Mouse (Mus musculus): ENCODE data around the gene Mknk2. TPM values are rescaled to one million over a fixed set of nuclear protein-coding genes. Genes with fewer than 3 reads are reported as not detected.

The Mknk2 gene
- total and polyA plus RNA-seq, 2 experiments: 87.0 to 88.6 TPM

DNA sequence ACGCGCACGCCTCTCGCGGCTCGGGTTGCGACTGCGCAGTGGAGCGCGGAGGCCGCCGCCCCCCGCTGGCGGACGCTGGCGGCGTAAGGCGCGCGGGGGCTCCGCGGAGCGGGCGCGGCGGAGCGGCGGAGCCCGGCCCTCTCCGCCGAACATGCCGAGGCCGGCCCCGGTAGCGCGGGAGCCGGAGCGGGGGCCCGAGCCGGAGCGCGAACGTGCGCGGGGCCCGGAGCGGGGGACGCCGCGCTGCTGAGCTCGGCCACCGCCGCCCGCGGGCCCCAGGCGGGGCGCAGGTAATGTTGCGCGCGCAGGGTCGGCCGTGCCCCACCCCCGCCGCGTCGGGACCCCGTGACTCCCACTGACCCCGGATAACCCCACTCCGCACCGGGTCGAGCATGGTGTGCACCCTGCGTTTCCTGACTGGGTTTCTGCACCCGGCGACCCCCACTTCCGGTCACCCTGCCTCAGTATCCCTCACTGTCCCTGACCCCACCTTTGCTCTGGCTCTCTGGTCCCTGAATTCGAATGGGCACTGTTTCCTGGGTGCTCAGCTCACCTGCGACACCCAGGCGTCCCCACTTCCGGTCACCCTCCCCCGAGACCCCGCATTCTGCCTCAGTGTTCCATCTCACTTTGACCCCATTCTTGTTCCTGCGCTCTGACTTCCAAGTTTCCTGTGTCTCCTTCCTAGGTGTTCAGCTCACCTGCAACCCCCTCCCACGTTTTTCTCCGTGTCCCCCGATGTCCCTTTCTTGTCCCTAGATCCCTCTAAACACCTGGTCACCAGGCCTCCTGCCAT lies 55.1 kb downstream of the Mknk2 start, which contains the start of gene Csnk1g2:
TSS of gene Csnk1g2 (plus strand) at position 178 of the 796 bp plus-strand sequence.
- Histone ChIP-seq H3K27ac (replicated peaks; ENCODE audit: insufficient read depth, low read depth, low read length) (peak within 1 kb of the TSS; percentile 80), H3K4me3 (ENCODE audit: insufficient read depth, low read depth, low read length) (peak within 1 kb of the TSS; percentile 78), H3K36me3 (ENCODE audit: control insufficient read depth, insufficient read depth, low read length) (no peaks in the 10 kb centered on the region), H3K27me3 (ENCODE audit: control insufficient read depth, insufficient read depth, low read length) (no peaks in the 10 kb centered on the region), H3K9ac (ENCODE audit: low read depth, low read length) (peak within 1 kb of the TSS; percentile 88), H3K4me1 (ENCODE audit: control insufficient read depth, insufficient read depth, low read length) (peaks cover 35% of the 10 kb centered on the region), H3K79me2 (ENCODE audit: control insufficient read depth, insufficient read depth, low read length) (peaks cover 46% of the 10 kb centered on the region)
- DNase-seq (ENCODE audit: extremely low read depth, low read depth, low spot score): no peak
- under 1% methylated on average over 82 of the region's 85 CpGs for WGBS
- no peak for TF ChIP-seq CTCF (IDR thresholded peaks at IDR 0.05; ENCODE audit: low read depth, low read length)
- 0 out of 2 replicates have a peak, but pooled peaks have one; percentile 58 for TF ChIP-seq POLR2A (IDR thresholded peaks at IDR 0.05; ENCODE audit: extremely low read depth, insufficient read depth, low read length)

DNA sequence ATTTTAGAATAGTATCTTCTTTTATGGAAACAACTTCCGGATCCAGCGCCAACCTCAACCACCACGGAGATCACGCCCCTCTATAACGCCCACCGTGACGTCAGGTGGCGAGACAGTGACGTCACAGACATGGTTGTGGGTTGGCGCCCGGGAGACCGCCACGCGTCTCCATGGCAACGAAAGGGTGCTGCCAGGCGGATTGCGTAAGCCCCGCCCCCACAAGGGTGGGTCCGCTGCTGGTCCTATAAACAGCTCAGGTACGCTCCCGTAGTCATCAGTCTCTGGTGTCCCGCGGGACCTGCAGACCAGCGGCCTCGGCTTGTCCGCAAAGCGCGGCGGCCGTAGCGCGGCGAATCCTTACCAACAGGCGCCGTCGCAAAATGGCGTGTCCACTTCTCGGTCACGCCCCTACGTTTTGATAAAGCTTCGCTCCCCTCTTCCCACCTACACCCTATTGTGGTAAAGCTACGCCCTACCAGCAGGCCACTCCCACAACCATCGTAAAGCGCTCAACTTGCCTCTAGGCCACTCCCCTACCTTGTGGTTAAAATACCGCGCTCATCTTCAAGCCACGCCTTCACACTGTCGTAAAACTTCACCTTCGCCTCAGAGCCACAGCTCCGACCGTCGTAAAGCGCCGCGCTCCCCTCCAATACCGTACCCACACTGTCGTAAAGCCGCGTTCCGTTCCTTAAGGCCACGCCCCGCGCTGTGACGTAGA lies 55.8 kb downstream of the Mknk2 start:
- TF ChIP-seq POLR2A (IDR thresholded peaks at IDR 0.05; ENCODE audit: extremely low read depth, insufficient read depth, low read length) (peak; percentile 92), CTCF (IDR thresholded peaks at IDR 0.05; ENCODE audit: low read depth, low read length) (no peak)
- Histone ChIP-seq H3K36me3 (ENCODE audit: control insufficient read depth, insufficient read depth, low read length) (no peaks in the 10 kb centered on the region), H3K27me3 (ENCODE audit: control insufficient read depth, insufficient read depth, low read length) (no peaks in the 10 kb centered on the region), H3K4me1 (ENCODE audit: control insufficient read depth, insufficient read depth, low read length) (peaks cover 30% of the 10 kb centered on the region), H3K4me3 (ENCODE audit: insufficient read depth, low read depth, low read length) (peak overlapping the region; percentile 64), H3K27ac (replicated peaks; ENCODE audit: insufficient read depth, low read depth, low read length) (peak overlapping the region; percentile 80), H3K9ac (ENCODE audit: low read depth, low read length) (peak overlapping the region; percentile 63), H3K79me2 (ENCODE audit: control insufficient read depth, insufficient read depth, low read length) (peaks cover 38% of the 10 kb centered on the region)
- peak; percentile 100 for DNase-seq (ENCODE audit: extremely low read depth, low read depth, low spot score)
- under 1% methylated on average over 64 of the region's 64 CpGs for WGBS

DNA sequence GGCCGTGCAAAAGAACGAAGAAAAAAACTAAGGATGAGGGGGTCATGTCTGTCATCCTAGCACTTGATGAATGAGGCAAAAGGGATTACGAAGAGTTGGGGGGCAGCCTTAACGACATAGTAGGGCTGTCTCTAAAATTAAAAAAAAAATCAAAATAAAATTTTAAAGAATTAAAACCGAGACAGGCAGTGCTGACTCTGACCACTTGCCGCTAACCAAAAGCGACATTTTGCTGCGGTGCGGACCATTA lies 56.3 kb downstream of the Mknk2 start:
- WGBS: 6% methylated on average over 9 of the region's 9 CpGs
- peak overlapping the region; percentile 64 for H3K4me3 ChIP-seq (ENCODE audit: insufficient read depth, low read depth, low read length)
- peak overlapping the region; percentile 46 for H3K9ac ChIP-seq (ENCODE audit: low read depth, low read length)

DNA sequence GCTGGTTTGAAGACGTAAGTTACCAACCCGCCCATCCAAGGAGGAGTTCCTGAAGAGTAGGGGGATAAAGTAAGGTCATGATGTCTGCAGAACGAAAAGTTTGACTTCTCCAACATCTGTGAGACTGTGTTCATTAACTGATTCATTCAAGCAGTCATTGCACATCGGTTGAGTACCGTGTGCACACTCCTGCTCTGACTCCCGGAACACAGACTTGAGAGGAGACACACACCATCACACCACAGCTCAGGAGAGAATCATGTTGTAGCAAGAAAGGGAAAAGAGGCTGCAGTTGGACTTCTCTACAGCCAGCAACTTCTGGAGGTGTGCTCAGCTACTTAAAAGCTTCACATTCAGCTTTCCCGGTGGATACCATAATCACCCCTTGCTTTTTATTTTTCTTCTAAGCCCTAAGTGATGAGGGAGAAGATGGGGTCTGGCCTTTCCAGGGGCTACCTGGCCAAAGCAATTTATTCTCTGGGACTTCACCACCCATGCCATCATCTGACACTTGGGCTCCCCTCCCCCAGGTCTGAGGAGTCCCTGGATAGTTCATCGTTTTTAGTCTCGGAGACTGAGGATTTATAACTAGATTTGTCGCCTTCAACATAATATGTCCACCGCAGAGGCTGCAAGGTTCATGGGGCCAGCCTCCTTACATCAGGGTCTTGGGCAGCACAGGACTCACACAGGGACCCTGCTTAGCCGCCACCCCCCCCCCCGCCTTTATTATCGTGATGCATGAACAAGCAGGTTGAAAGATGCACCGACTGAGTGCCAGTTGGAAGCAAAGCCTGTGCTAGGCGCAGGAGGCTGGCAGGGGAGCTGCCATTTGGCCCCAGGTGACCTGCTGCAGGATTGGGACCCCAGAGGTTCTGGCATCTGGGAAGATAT lies 56.9 kb downstream of the Mknk2 start:
- no peaks in the 10 kb centered on the region for H3K27me3 ChIP-seq (ENCODE audit: control insufficient read depth, insufficient read depth, low read length)
- TF ChIP-seq CTCF (IDR thresholded peaks at IDR 0.05; ENCODE audit: low read depth, low read length) (no peak), POLR2A (IDR thresholded peaks at IDR 0.05; ENCODE audit: extremely low read depth, insufficient read depth, low read length) (no peak)
- H3K27ac ChIP-seq (replicated peaks; ENCODE audit: insufficient read depth, low read depth, low read length): peak overlapping the region; percentile 87
- H3K79me2 ChIP-seq (ENCODE audit: control insufficient read depth, insufficient read depth, low read length): peaks cover 34% of the 10 kb centered on the region
- H3K36me3 ChIP-seq (ENCODE audit: control insufficient read depth, insufficient read depth, low read length): no peaks in the 10 kb centered on the region
- peaks cover 29% of the 10 kb centered on the region for H3K4me1 ChIP-seq (ENCODE audit: control insufficient read depth, insufficient read depth, low read length)
- no peak for DNase-seq (ENCODE audit: extremely low read depth, low read depth, low spot score)
- peak overlapping the region; percentile 46 for H3K9ac ChIP-seq (ENCODE audit: low read depth, low read length)
- 65% methylated on average over 16 of the region's 16 CpGs for WGBS
- peak overlapping the region; percentile 64 for H3K4me3 ChIP-seq (ENCODE audit: insufficient read depth, low read depth, low read length)

More for the DNA sequence above, 56.3 kb downstream of the Mknk2 start:
- Histone ChIP-seq H3K27me3 (ENCODE audit: control insufficient read depth, insufficient read depth, low read length) (no peaks in the 10 kb centered on the region), H3K36me3 (ENCODE audit: control insufficient read depth, insufficient read depth, low read length) (no peaks in the 10 kb centered on the region), H3K79me2 (ENCODE audit: control insufficient read depth, insufficient read depth, low read length) (peaks cover 38% of the 10 kb centered on the region), H3K4me1 (ENCODE audit: control insufficient read depth, insufficient read depth, low read length) (peaks cover 30% of the 10 kb centered on the region), H3K27ac (replicated peaks; ENCODE audit: insufficient read depth, low read depth, low read length) (peak overlapping the region; percentile 48)
- no peak for TF ChIP-seq POLR2A (IDR thresholded peaks at IDR 0.05; ENCODE audit: extremely low read depth, insufficient read depth, low read length)
- no peak for DNase-seq (ENCODE audit: extremely low read depth, low read depth, low spot score)

DNA sequence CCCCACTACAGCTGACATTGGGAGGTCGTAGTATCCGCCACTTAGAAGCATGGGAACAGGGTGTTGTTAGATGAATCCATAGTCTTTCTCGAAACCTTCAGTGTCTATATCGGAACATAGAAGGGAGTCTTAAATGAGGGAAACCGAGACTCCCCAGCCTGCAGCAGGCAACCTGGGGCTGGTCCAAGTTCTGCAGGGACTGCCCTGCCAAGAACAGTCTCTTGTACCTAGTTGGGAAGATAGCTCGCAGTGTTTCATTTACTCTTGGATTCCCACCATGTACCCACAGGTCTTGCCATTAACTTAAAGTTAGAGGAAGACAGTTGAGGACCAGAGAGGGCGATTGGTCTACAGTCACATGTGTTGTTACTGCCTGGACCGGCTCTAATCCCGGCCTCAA lies 57.5 kb downstream of the Mknk2 start:
- H3K36me3 ChIP-seq (ENCODE audit: control insufficient read depth, insufficient read depth, low read length): no peaks in the 10 kb centered on the region
- no peaks in the 10 kb centered on the region for H3K27me3 ChIP-seq (ENCODE audit: control insufficient read depth, insufficient read depth, low read length)
- H3K4me3 ChIP-seq (ENCODE audit: insufficient read depth, low read depth, low read length): no peak overlapping the region
- peak; percentile 24 for DNase-seq (ENCODE audit: extremely low read depth, low read depth, low spot score)
- H3K9ac ChIP-seq (ENCODE audit: low read depth, low read length): no peak overlapping the region
- peaks cover 23% of the 10 kb centered on the region for H3K4me1 ChIP-seq (ENCODE audit: control insufficient read depth, insufficient read depth, low read length)
- TF ChIP-seq POLR2A (IDR thresholded peaks at IDR 0.05; ENCODE audit: extremely low read depth, insufficient read depth, low read length) (no peak), CTCF (IDR thresholded peaks at IDR 0.05; ENCODE audit: low read depth, low read length) (no peak)
- peaks cover 27% of the 10 kb centered on the region for H3K79me2 ChIP-seq (ENCODE audit: control insufficient read depth, insufficient read depth, low read length)
- H3K27ac ChIP-seq (replicated peaks; ENCODE audit: insufficient read depth, low read depth, low read length): peak overlapping the region; percentile 87
- 76% methylated on average over 9 of the region's 9 CpGs for WGBS

Measured in liver, adult 2 months (tissue).